Mouse (Mus musculus) left cerebral cortex, postnatal 36 days (tissue): ENCODE measurements around the gene Nucb1. TPM values are rescaled to one million over a fixed set of nuclear protein-coding genes. Genes with fewer than 3 reads are reported as not detected.

Experiments
- DNase-seq, 2 experiments: peaks; one replicate each; pipeline ENCODE4 v3.0.0; 2021 to 2022; ENCODE audit warnings: low spot score in 2 of 2, mixed read lengths in 1 of 2
- intact Hi-C: fragments of 180-260 bp; cut with DNase I; formaldehyde crosslinking; loops from one replicate; pipeline ENCODE4 v1.15.1; 2025
- microRNA-seq: library from miRNA; unstranded; fragments of <30 nt; microRNA quantifications from one replicate; pipeline ENCODE4 v1.2.0, GENCODE M21; 2022
- total RNA-seq, 2 experiments: library from RNA; stranded (reverse); gene quantifications; 2 replicates each; pipeline ENCODE4 v1.2.3; 2021

Gene Nucb1
- total RNA-seq, 2 experiments from 2014 or later = 96.8 to 98.9 TPM

- intact Hi-C loops = no loop called here
These were observed 58.7 kb downstream of the Nucb1 start for GRCm38 (mm10) chr7:45451344-45451982.

GRCm38 (mm10) chr7:45449974-45450373, 60.2 kb downstream of the Nucb1 start:
- intact Hi-C loops = no loop called here
- DNase-seq = no peak

More at GRCm38 (mm10) chr7:45451344-45451982, 58.7 kb downstream of the Nucb1 start:
- DNase-seq = peak; percentile 85 to 87

GRCm38 (mm10) chr7:45447325-45447990, 62.7 kb downstream of the Nucb1 start:
- no peak for DNase-seq
- intact Hi-C loops = no loop called here

GRCm38 (mm10) chr7:45446589-45446988, 63.6 kb downstream of the Nucb1 start:
- DNase-seq = no peak
- intact Hi-C loops = no loop called here

- DNase-seq = no peak
- intact Hi-C loops = no loop called here
These were observed 66.4 kb downstream of the Nucb1 start for GRCm38 (mm10) chr7:45443526-45444420.

Small RNA genes lying within 50 kb of the gene (microRNA-seq; reads per million reads assigned to microRNA genes)
- gene Gm22133 = not detected

Other genes starting within 250 kb of the Nucb1 start
- gene Slc6a21, start 232.9 kb downstream of the Nucb1 start, total RNA-seq = not detected
- gene Trpm4, start 176.6 kb downstream of the Nucb1 start, total RNA-seq = 10 to 100 TPM; 18.0 to 20.9 TPM
- under 1 TPM; 0.27 to 0.52 TPM for gene Hrc, start 175.1 kb downstream of the Nucb1 start, total RNA-seq
- gene Ppfia3, start 143.4 kb downstream of the Nucb1 start, total RNA-seq = 100 to 1,000 TPM; 154 to 168 TPM
- gene Lin7b, start 139.8 kb downstream of the Nucb1 start, total RNA-seq = 100 to 1,000 TPM; 164 to 189 TPM
- 100 to 1,000 TPM; 273 to 486 TPM for gene Snrnp70, start 114.7 kb downstream of the Nucb1 start, total RNA-seq
- gene Kcna7, start 104.8 kb downstream of the Nucb1 start, total RNA-seq = not detected
- gene Ntf5, start 96.7 kb downstream of the Nucb1 start, total RNA-seq = not detected
- gene Lhb, start 89.6 kb downstream of the Nucb1 start, total RNA-seq = not detected
- 10 to 100 TPM; 14.1 to 16.9 TPM for gene Gys1, start 75.6 kb downstream of the Nucb1 start, total RNA-seq
- 10 to 100 TPM; 39.7 to 41.5 TPM for gene Ruvbl2, start 72.3 kb downstream of the Nucb1 start, total RNA-seq
- 100 to 1,000 TPM; 198 to 232 TPM for gene Ftl1, start 50.5 kb downstream of the Nucb1 start, total RNA-seq
- 10 to 100 TPM; 63.6 to 64.0 TPM for gene Bax, start 43.5 kb downstream of the Nucb1 start, total RNA-seq
- not detected for gene Tulp2, start 28.5 kb downstream of the Nucb1 start, total RNA-seq
- gene Gm45808, start 23.6 kb downstream of the Nucb1 start, total RNA-seq = under 1 TPM in 1 of 2 experiments, not detected in 1; 0.57 TPM
- 1 to 10 TPM; 4.0 to 4.8 TPM for gene Dhdh, start 21.6 kb downstream of the Nucb1 start, total RNA-seq
- 10 to 100 TPM; 24.2 to 31.3 TPM for gene Ppp1r15a, start 15.9 kb upstream of the Nucb1 start, total RNA-seq
- 1 to 10 TPM; 3.7 to 5.2 TPM for gene Plekha4, start 15.9 kb upstream of the Nucb1 start, total RNA-seq
- under 1 TPM in 1 of 2 experiments, not detected in 1; 0.39 TPM for gene Hsd17b14, start 44.5 kb upstream of the Nucb1 start, total RNA-seq
- 10 to 100 TPM; 18.8 to 27.5 TPM for gene Bcat2, start 59.7 kb upstream of the Nucb1 start, total RNA-seq
- not detected for gene Fgf21, start 105.1 kb upstream of the Nucb1 start, total RNA-seq
- not detected for gene Fut1, start 106.9 kb upstream of the Nucb1 start, total RNA-seq
- not detected for gene Izumo1, start 111.4 kb upstream of the Nucb1 start, total RNA-seq
- gene Rasip1, start 117.1 kb upstream of the Nucb1 start, total RNA-seq = 1 to 10 TPM; 6.9 to 8.0 TPM
- 1 to 10 TPM; 4.1 to 5.1 TPM for gene Mamstr, start 129.6 kb upstream of the Nucb1 start, total RNA-seq
- gene Fut2, start 156.0 kb upstream of the Nucb1 start, total RNA-seq = under 1 TPM in 1 of 2 experiments, not detected in 1; 0.63 TPM
- gene Ntn5, start 173.6 kb upstream of the Nucb1 start, total RNA-seq = 1 to 10 TPM; 4.2 to 5.7 TPM
- gene Sec1, start 184.0 kb upstream of the Nucb1 start, total RNA-seq = under 1 TPM; 0.37 to 0.48 TPM
- 100 to 1,000 TPM; 209 to 228 TPM for gene Car11, start 189.4 kb upstream of the Nucb1 start, total RNA-seq
- 100 to 1,000 TPM; 128 to 138 TPM for gene Dbp, start 194.7 kb upstream of the Nucb1 start, total RNA-seq
- gene Rpl18, start 205.1 kb upstream of the Nucb1 start, total RNA-seq = 100 to 1,000 TPM; 284 to 337 TPM
- 10 to 100 TPM; 29.9 to 30.0 TPM for gene Sphk2, start 207.6 kb upstream of the Nucb1 start, total RNA-seq
- not detected for gene Fam83e, start 210.8 kb upstream of the Nucb1 start, total RNA-seq
- not detected for gene Spaca4, start 215.4 kb upstream of the Nucb1 start, total RNA-seq